Mouse (Mus musculus) liver (tissue): Measurements from ENCODE around the gene Pdzd3.

Source experiments
- DNase-seq: peaks from one replicate; pipeline ENCODE4 v3.0.0-alpha.2; 2020; ENCODE audit warnings: mixed read lengths

Pdzd3 gene

DNA sequence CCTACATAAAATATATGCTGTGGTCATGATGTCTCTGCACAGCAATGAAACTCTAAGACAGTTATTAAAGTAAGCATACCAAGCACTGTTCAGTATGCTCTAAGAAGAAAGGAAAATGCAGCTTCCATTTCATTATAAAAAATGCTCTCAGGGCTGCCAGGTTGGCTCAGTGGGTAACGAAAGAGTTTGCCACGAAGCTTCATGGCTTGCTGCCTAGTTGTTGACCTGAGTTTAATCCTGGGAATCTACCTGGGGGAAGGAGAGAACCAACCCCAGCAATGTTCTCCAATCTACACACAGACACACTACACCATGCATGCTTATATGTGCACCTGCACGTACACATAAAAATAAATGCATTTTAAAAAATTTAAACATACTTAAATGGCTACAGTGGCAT lies 52.1 kb downstream of the Pdzd3 start:
- DNase-seq, result no peak
